Mouse (Mus musculus) kidney, postnatal 36 days (tissue): Measurements from ENCODE around the gene Stk26.

ENCODE experiments used
- DNase-seq, 2 experiments: peaks; one replicate each; pipeline ENCODE4 v3.0.0; 2021 to 2022; ENCODE audit warnings: mixed read lengths in 2 of 2

Stk26 gene

GRCm38 (mm10) chrX:50926893-50927545 lies 86.2 kb downstream of the Stk26 start:
- DNase-seq: no peak

GRCm38 (mm10) chrX:50930309-50930708 lies 89.5 kb downstream of the Stk26 start:
- DNase-seq: no peak

- DNase-seq: no peak
Measured at GRCm38 (mm10) chrX:50937117-50937516, 96.3 kb downstream of the Stk26 start.

- no peak for DNase-seq
Measured at GRCm38 (mm10) chrX:50942610-50943009, 101.8 kb downstream of the Stk26 start, which contains the start of gene Frmd7. Frmd7 (minus strand) TSS chrX:50942710.
